Mouse (Mus musculus) adrenal gland, postnatal 14 days (tissue): ENCODE data around the gene Arhgef7. TPM values are rescaled to one million over a fixed set of nuclear protein-coding genes. Genes with fewer than 3 reads are reported as not detected.

Experiments used
- DNase-seq: peaks from one replicate; pipeline ENCODE4 v3.0.0; 2021; ENCODE audit warnings: mixed read lengths
- total RNA-seq: library from RNA; stranded (reverse); gene quantifications from 2 replicates; pipeline ENCODE4 v1.2.3, GENCODE M21; 2021

Arhgef7 gene
- total RNA-seq, 1 experiment from 2014 or later = 54.4 TPM

GRCm38 (mm10) chr8:11717194-11717593 lies 10.3 kb upstream of the Arhgef7 start:
- no peak for DNase-seq

GRCm38 (mm10) chr8:11727273-11727650 lies 259 bp upstream of the Arhgef7 start:
- DNase-seq = no peak

GRCm38 (mm10) chr8:11728482-11729295 lies 1.2 kb downstream of the Arhgef7 start:
- peak; percentile 30 for DNase-seq

- DNase-seq = no peak
These were observed 2.9 kb downstream of the Arhgef7 start for GRCm38 (mm10) chr8:11730271-11730940.

- DNase-seq = no peak
These were observed 8.2 kb downstream of the Arhgef7 start for GRCm38 (mm10) chr8:11735672-11736235.

- no peak for DNase-seq
These were observed 9.6 kb downstream of the Arhgef7 start for GRCm38 (mm10) chr8:11737096-11737495.

- DNase-seq = no peak
These were observed 11.6 kb downstream of the Arhgef7 start for GRCm38 (mm10) chr8:11739082-11739481.

GRCm38 (mm10) chr8:11740857-11741256 lies 13.3 kb downstream of the Arhgef7 start:
- no peak for DNase-seq

GRCm38 (mm10) chr8:11743580-11743979 lies 16.1 kb downstream of the Arhgef7 start:
- DNase-seq = no peak

GRCm38 (mm10) chr8:11746850-11747600 lies 19.5 kb downstream of the Arhgef7 start:
- no peak for DNase-seq

GRCm38 (mm10) chr8:11749472-11749871 lies 22.0 kb downstream of the Arhgef7 start:
- DNase-seq = no peak

- DNase-seq = no peak
These were observed 24.8 kb downstream of the Arhgef7 start for GRCm38 (mm10) chr8:11752338-11752737.

GRCm38 (mm10) chr8:11753155-11753941 lies 25.8 kb downstream of the Arhgef7 start:
- DNase-seq = no peak

GRCm38 (mm10) chr8:11754723-11755122 lies 27.2 kb downstream of the Arhgef7 start:
- DNase-seq = no peak

GRCm38 (mm10) chr8:11755873-11756272 lies 28.4 kb downstream of the Arhgef7 start:
- DNase-seq = peak; percentile 86

GRCm38 (mm10) chr8:11757568-11758481 lies 30.3 kb downstream of the Arhgef7 start:
- peak; percentile 96 for DNase-seq

GRCm38 (mm10) chr8:11758482-11759281 lies 31.2 kb downstream of the Arhgef7 start:
- DNase-seq = peak; percentile 24

GRCm38 (mm10) chr8:11761551-11761950 lies 34.0 kb downstream of the Arhgef7 start:
- DNase-seq = no peak

GRCm38 (mm10) chr8:11762048-11762447 lies 34.5 kb downstream of the Arhgef7 start:
- no peak for DNase-seq

- no peak for DNase-seq
These were observed 35.3 kb downstream of the Arhgef7 start for GRCm38 (mm10) chr8:11762821-11763220.
